Mouse (Mus musculus): ENCODE data around the gene Cyb5r1.

- TF ChIP-seq POLR2A (IDR thresholded peaks at IDR 0.05; ENCODE audit: low read depth, low read length) (no peak), CTCF (conservative IDR thresholded peaks at IDR 0.05; ENCODE audit: insufficient read depth, insufficient read length, low read depth, low read length) (no peak)
Observed at GRCm38 (mm10) chr1:134384581-134384980, 20.8 kb upstream of the Cyb5r1 start.
